Mouse (Mus musculus) C2C12 (cell line): ENCODE measurements around the gene Capn15. TPM values are rescaled to one million over a fixed set of nuclear protein-coding genes. Genes with fewer than 3 reads are reported as not detected.

Experiments used
- H3K27me3 ChIP-seq: one replicate; pipeline ENCODE4 v1.6.1; 2011; ENCODE audit not compliant: control insufficient read depth, insufficient read depth, insufficient read length
- H3K36me3 ChIP-seq: one replicate; pipeline ENCODE4 v1.6.1; 2011; ENCODE audit not compliant: control insufficient read depth, insufficient read depth
- H3K4me3 ChIP-seq: one replicate; pipeline ENCODE4 v1.5.1; 2011; ENCODE audit warnings: mild to moderate bottlenecking, control low read depth; ENCODE audit not compliant: poor library complexity, insufficient read depth, severe bottlenecking
- H3K79me2 ChIP-seq: one replicate; pipeline ENCODE4 v1.6.1; 2011; ENCODE audit not compliant: control insufficient read depth, insufficient read depth
- H3K79me3 ChIP-seq: one replicate; pipeline ENCODE4 v1.6.1; 2011; ENCODE audit warnings: low read depth, control low read depth
- H3ac ChIP-seq: one replicate; pipeline ENCODE3; 2011; ENCODE audit warnings: low read depth; ENCODE audit not compliant: control insufficient read depth, insufficient read length
- CEBPB ChIP-seq: IDR thresholded peaks from one replicate; pipeline ENCODE4 v1.6.1; 2011; ENCODE audit warnings: low read depth, mild to moderate bottlenecking, control low read depth, moderate library complexity
- CTCF ChIP-seq: IDR thresholded peaks from one replicate; pipeline ENCODE4 v1.5.1; 2011; ENCODE audit not compliant: control insufficient read depth, insufficient read depth, insufficient read length
- FOSL1 ChIP-seq: IDR thresholded peaks from one replicate; pipeline ENCODE4 v1.8.0; 2011; ENCODE audit warnings: mild to moderate bottlenecking, low read length; ENCODE audit not compliant: poor library complexity, insufficient read depth, severe bottlenecking
- MAX ChIP-seq: IDR thresholded peaks from one replicate; pipeline ENCODE4 v1.6.1; 2011; ENCODE audit warnings: mild to moderate bottlenecking, control low read depth
- MYOD1 ChIP-seq: IDR thresholded peaks from one replicate; pipeline ENCODE4 v1.6.1; 2011; ENCODE audit warnings: low read depth; ENCODE audit not compliant: control insufficient read depth, insufficient read length
- MYOG ChIP-seq: IDR thresholded peaks from one replicate; pipeline ENCODE4 v1.6.1; 2011; ENCODE audit not compliant: control insufficient read depth, insufficient read length; ENCODE audit errors: extremely low read depth
- USF1 ChIP-seq: IDR thresholded peaks from one replicate; pipeline ENCODE4 v1.6.1; 2011; ENCODE audit warnings: low read depth, mild to moderate bottlenecking, control low read depth, moderate library complexity
- polyA plus RNA-seq: library from polyadenylated mRNA; unstranded; fragments of >200 nt; fragmentation: generic; extraction: Trizol; gene quantifications from one replicate; pipeline ENCODE4 v1.2.1, GENCODE M21; 2012; ENCODE audit warnings: missing spikeins

The Capn15 gene
- polyA plus RNA-seq, 1 experiment = 10.6 TPM

- peaks cover 18% of the 10 kb centered on the region for H3K79me3 ChIP-seq
- no peaks in the 10 kb centered on the region for H3K27me3 ChIP-seq
- TF ChIP-seq MAX (no peak), CEBPB (no peak), MYOD1 (no peak), MYOG (no peak), FOSL1 (no peak), USF1 (no peak), CTCF (no peak)
- peaks cover 39% of the 10 kb centered on the region for H3K79me2 ChIP-seq
- no peak overlapping the region for H3K4me3 ChIP-seq
- no peak overlapping the region for H3ac ChIP-seq
- peaks cover 11% of the 10 kb centered on the region for H3K36me3 ChIP-seq
Measured at GRCm38 (mm10) chr17:25942597-25943151, 42.9 kb downstream of the Capn15 start.

GRCm38 (mm10) chr17:25941511-25942241 lies 43.9 kb downstream of the Capn15 start:
- H3K36me3 ChIP-seq = peaks cover 13% of the 10 kb centered on the region
- peaks cover 39% of the 10 kb centered on the region for H3K79me2 ChIP-seq
- TF ChIP-seq MYOD1 (no peak), MYOG (no peak), MAX (peak; percentile 65)
- peak overlapping the region; percentile 68 for H3K4me3 ChIP-seq
- H3K79me3 ChIP-seq = peaks cover 18% of the 10 kb centered on the region
- peak overlapping the region; percentile 89 for H3ac ChIP-seq
- H3K27me3 ChIP-seq = no peaks in the 10 kb centered on the region

- peaks cover 9% of the 10 kb centered on the region for H3K79me2 ChIP-seq
- H3K79me3 ChIP-seq = peaks cover 1% of the 10 kb centered on the region
- H3ac ChIP-seq = no peak overlapping the region
- no peaks in the 10 kb centered on the region for H3K27me3 ChIP-seq
- peaks cover 55% of the 10 kb centered on the region for H3K36me3 ChIP-seq
- TF ChIP-seq USF1 (no peak), MYOD1 (no peak), FOSL1 (no peak), MAX (no peak), MYOG (no peak)
- no peak overlapping the region for H3K4me3 ChIP-seq
Measured at GRCm38 (mm10) chr17:25934526-25934925, 51.1 kb downstream of the Capn15 start.

GRCm38 (mm10) chr17:25925348-25925747 lies 60.2 kb downstream of the Capn15 start:
- TF ChIP-seq USF1 (no peak), FOSL1 (no peak), MAX (no peak), MYOG (no peak), MYOD1 (no peak), CEBPB (no peak), CTCF (no peak)
- no peaks in the 10 kb centered on the region for H3K79me3 ChIP-seq
- H3K4me3 ChIP-seq = no peak overlapping the region
- no peak overlapping the region for H3ac ChIP-seq
- no peaks in the 10 kb centered on the region for H3K79me2 ChIP-seq
- no peaks in the 10 kb centered on the region for H3K27me3 ChIP-seq
- H3K36me3 ChIP-seq = peaks cover 25% of the 10 kb centered on the region

GRCm38 (mm10) chr17:25922120-25922519 lies 63.5 kb downstream of the Capn15 start:
- Histone ChIP-seq H3K79me3 (peaks cover 17% of the 10 kb centered on the region), H3K27me3 (no peaks in the 10 kb centered on the region), H3ac (no peak overlapping the region), H3K36me3 (peaks cover 12% of the 10 kb centered on the region), H3K79me2 (peaks cover 23% of the 10 kb centered on the region), H3K4me3 (no peak overlapping the region)
- TF ChIP-seq FOSL1 = no peak
- no peak for TF ChIP-seq CEBPB
- TF ChIP-seq MYOG = no peak
- no peak for TF ChIP-seq MAX
- TF ChIP-seq CTCF = no peak
- TF ChIP-seq MYOD1 = no peak
- TF ChIP-seq USF1 = no peak
